Comparison of ENCODE assay signal across 9 mouse cellular contexts in genomic region chr8:20589178-20589539, GRCm38 (mm10). TPM values are rescaled to one million over a fixed set of nuclear protein-coding genes. Genes with fewer than 3 reads are reported as not detected.
DNase-seq lines count a peak whose midpoint lies in the region; ATAC-seq and TF ChIP-seq lines count a peak whose summit lies in the region.
"Not testable (repeated sequence)": the region's sequence is repeated elsewhere in the genome, so short reads cannot be mapped to it uniquely, and the experiment has no call there.
"Had no signal": no experiment of that assay in that cellular context is flagged by ENCODE, and none has a peak within 500 bp of the region (broad histone marks: within the 10 kb centered on the region; RNA-seq: fewer than 3 reads in every experiment).

No protein-coding gene starts in this region.

- peak; percentile 13 to 27 for DNase-seq in adrenal gland, postnatal 4 days (ENCODE audit: low spot score in 2 of 2)
- not testable (repeated sequence) for DNase-seq in forebrain, postnatal 0 days; liver, embryonic 11.5 days (ENCODE audit: low spot score); midbrain, embryonic 11.5 days (ENCODE audit: low spot score, missing footprints)
- DNase-seq in heart, postnatal 4 days = peak; percentile 28
- DNase-seq in right cerebral cortex, postnatal 10 days (ENCODE audit: low spot score in 2 of 2) = peak; percentile 24 to 47
- peak; percentile 16 for DNase-seq in thymus, postnatal 25 days

- ATAC-seq in forebrain, postnatal 0 days = peak; percentile 51; the same call in 1 of the 2 replicates
- ATAC-seq in kidney, embryonic 16.5 days (ENCODE audit: low FRiP score, low TSS enrichment) = peak; percentile 74
- ATAC-seq in liver, embryonic 11.5 days (replicated peaks; ENCODE audit: low FRiP score) = peak; percentile 86
- peak; percentile 86 for ATAC-seq in midbrain, embryonic 11.5 days (ENCODE audit: low FRiP score)

- H3K36me3 ChIP-seq in forebrain, postnatal 0 days (ENCODE audit: insufficient read depth); kidney, embryonic 16.5 days (ENCODE audit: insufficient read depth, low read length); liver, embryonic 11.5 days (ENCODE audit: control insufficient read depth, insufficient read depth, low read length); midbrain, embryonic 11.5 days (ENCODE audit: control insufficient read depth, insufficient read depth, low read length): not testable (repeated sequence)

- H3K9ac ChIP-seq in forebrain, postnatal 0 days; kidney, embryonic 16.5 days (replicated peaks; ENCODE audit: low read length); liver, embryonic 11.5 days (ENCODE audit: low read depth, low read length); midbrain, embryonic 11.5 days (ENCODE audit: low read length): not testable (repeated sequence)

- 93% methylated on average over 1 of the region's 4 CpGs for WGBS in forebrain, postnatal 0 days
- WGBS in kidney, embryonic 16.5 days = 83% methylated on average over 1 of the region's 4 CpGs
- WGBS in liver, embryonic 11.5 days = 75% methylated on average over 1 of the region's 4 CpGs
- 90% methylated on average over 1 of the region's 4 CpGs for WGBS in midbrain, embryonic 11.5 days

- not testable (repeated sequence) for H3K27ac ChIP-seq in forebrain, postnatal 0 days (ENCODE audit: low read depth, low read length); kidney, embryonic 16.5 days (ENCODE audit: low read length); liver, embryonic 11.5 days (ENCODE audit: low read depth, low read length); midbrain, embryonic 11.5 days (ENCODE audit: low read depth, low read length)

- H3K27me3 ChIP-seq in forebrain, postnatal 0 days (ENCODE audit: insufficient read depth, low read length); kidney, embryonic 16.5 days (ENCODE audit: insufficient read depth, low read length); liver, embryonic 11.5 days (replicated peaks; ENCODE audit: control insufficient read depth, insufficient read depth, low read length); midbrain, embryonic 11.5 days (ENCODE audit: control insufficient read depth, insufficient read depth, low read length): not testable (repeated sequence)

- H3K4me1 ChIP-seq in forebrain, postnatal 0 days (ENCODE audit: insufficient read depth); kidney, embryonic 16.5 days (ENCODE audit: insufficient read depth, low read length); liver, embryonic 11.5 days (replicated peaks; ENCODE audit: control insufficient read depth, insufficient read depth, low read length); midbrain, embryonic 11.5 days (ENCODE audit: control insufficient read depth, insufficient read depth, low read length): not testable (repeated sequence)

- H3K4me3 ChIP-seq in forebrain, postnatal 0 days (ENCODE audit: low read depth, low read length); kidney, embryonic 16.5 days (ENCODE audit: low read length); liver, embryonic 11.5 days (ENCODE audit: low read depth, low read length); midbrain, embryonic 11.5 days (ENCODE audit: low read depth, low read length): not testable (repeated sequence)

- TF ChIP-seq CTCF in forebrain, postnatal 0 days (IDR thresholded peaks at IDR 0.05; ENCODE audit: low read depth) = not testable (repeated sequence)

- not testable (repeated sequence) for H3K9me3 ChIP-seq in forebrain, postnatal 0 days (ENCODE audit: low read length); kidney, embryonic 16.5 days (ENCODE audit: low read length); liver, embryonic 11.5 days (ENCODE audit: control insufficient read depth, low read length); midbrain, embryonic 11.5 days (ENCODE audit: control insufficient read depth, low read length)

- not testable (repeated sequence) for H3K4me2 ChIP-seq in forebrain, postnatal 0 days (ENCODE audit: low read depth); kidney, embryonic 16.5 days (replicated peaks; ENCODE audit: low read depth, low read length); liver, embryonic 11.5 days; midbrain, embryonic 11.5 days

RNA-seq across cellular contexts. Expression of gene Gm21119, which starts 25.6 kb away (rescaled TPM):
- total RNA-seq in adrenal gland, postnatal 4 days (2021) = under 1 TPM; 0.40 to 0.62 TPM
- 0.23 and 0.67 TPM in 2 replicates for total RNA-seq in forebrain, postnatal 0 days (2014; rRNA removed)
- polyA plus RNA-seq in forebrain, postnatal 0 days (2015; fragmentation: Nextera tagmentation; extraction: Ambion mirVana) = 0.06 TPM in 1 of 2 replicates, not detected in the other
- 1 to 10 TPM; 1.3 to 1.5 TPM for total RNA-seq in heart, postnatal 4 days (2021)
- not detected in 2 replicates for polyA plus RNA-seq in kidney, embryonic 16.5 days (2015; fragmentation: Nextera tagmentation; extraction: Ambion mirVana)
- not detected in 2 replicates for polyA plus RNA-seq in liver, embryonic 11.5 days (2014; fragmentation: Nextera tagmentation; extraction: Ambion mirVana)
- polyA plus RNA-seq in midbrain, embryonic 11.5 days (2014; fragmentation: Nextera tagmentation; extraction: Ambion mirVana) = not detected in 2 replicates
- polyA plus RNA-seq: embryonic facial prominence, embryonic 15.5 days had no signal
